Mouse (Mus musculus) mouse embryonic stem cell (cell line): ENCODE measurements at regions not wholly inside any gene's neighbourhood (a gene's known extent, or its start where the extent isn't known, plus 50 kb on each side); places are given as distances from the start of the nearest gene placed in this dataset.

Experiments used
- in situ Hi-C, 2 experiments: fragments of 300-500 bp; cut with MboI; formaldehyde crosslinking; loops; 1 replicate in 1 of 2; 3 replicates in 1 of 2; pipeline ENCODE4 v1.14.3; 2019 to 2020; ENCODE audit warnings: low sequenced_read_pairs in 2 of 2, low pct_unique_long_range_greater_than_20kb in 1 of 2, mixed read lengths in 1 of 2; ENCODE audit not compliant: unreplicated experiment in 1 of 2

DNA sequence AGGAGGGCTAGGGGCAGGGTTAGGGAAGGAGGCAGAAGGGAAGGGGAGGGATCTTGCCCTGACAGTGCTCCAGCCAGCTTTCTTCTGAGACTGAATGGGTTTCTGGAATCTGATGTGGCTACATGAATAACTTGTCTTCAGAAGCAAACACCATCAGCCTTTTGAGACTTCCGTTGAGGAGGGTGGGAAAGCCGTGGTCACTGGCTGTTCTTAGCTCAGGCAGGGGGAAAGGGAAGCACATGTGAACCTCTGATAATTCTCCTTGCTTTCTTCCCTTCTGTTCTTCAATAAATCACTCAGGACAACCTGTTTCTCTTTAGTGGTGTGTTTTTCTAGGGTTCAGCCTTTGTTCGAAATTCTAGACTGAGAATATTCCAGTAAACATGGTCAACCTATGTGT, 148.9 kb downstream of the Bcl11a start:
- in situ Hi-C loops = loop anchor here in 1 of 2 experiments (25.0 kb wide), 1 partner anchor 164 kb away; no protein-coding TSS in a partner anchor

DNA sequence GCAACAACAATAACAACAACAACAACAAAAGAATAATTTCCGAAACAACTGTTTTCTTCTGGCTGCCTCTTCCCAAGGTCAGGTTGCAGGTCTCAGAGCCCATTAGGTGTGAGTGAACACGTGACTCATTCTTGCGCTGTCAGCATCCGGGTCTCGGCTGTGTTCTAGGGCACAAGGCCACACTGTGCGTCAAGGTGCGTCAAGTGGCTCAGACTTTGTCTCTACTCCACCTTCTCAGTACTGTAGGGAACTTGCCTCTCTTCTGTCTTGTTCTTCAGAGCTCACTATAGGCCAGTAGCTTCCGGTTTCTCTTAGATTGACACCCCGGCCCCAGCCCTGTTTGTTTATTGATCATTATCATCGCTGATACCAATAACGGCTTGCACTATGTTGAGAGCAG, 155.5 kb downstream of the Bcl11a start:
- in situ Hi-C loops = loop anchor here in 1 of 2 experiments (25.0 kb wide), 1 partner anchor 171 kb away; no protein-coding TSS in a partner anchor

DNA sequence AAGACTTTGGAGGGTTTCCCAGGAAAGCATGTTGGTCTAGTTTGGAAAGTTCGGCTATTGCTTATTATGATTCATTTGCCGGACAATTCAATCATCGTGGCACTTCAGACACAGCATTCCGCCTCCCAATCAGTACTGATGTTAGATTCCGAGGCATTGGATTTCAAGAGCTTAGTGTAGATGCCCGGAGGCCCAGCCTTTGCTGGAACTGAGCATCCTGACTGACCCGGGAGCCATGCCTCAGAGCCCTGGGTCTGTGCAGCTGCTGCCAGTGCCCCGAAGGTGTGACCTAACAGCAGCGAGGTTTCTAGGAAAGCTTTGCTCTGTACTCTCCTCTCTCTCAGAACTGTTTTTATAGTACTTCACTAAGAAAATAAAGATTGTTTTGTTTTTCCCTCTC, 156.0 kb downstream of the Bcl11a start:
- in situ Hi-C loops = loop anchor here in 1 of 2 experiments (25.0 kb wide), 1 partner anchor 172 kb away; no protein-coding TSS in a partner anchor

DNA sequence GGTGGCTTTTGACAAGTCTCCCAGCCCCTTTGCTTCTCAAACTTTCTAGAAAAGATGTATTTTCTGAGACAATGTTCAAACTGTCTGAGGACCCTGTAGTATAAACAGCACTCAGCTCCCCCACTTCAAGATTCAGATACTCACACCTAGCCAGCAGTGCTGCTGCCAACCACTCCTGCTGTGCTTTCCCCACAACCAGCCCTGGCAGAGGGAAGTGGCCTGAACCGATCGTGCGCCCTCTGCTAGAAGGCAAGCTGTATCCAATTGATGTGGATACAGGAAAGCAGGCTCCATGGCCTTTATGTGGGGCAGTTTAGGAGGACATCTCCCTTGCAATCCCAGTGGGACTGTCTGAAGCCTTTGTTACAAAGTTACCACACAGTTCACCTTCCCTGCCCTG, 156.6 kb downstream of the Bcl11a start:
- in situ Hi-C loops = loop anchor here in 1 of 2 experiments (25.0 kb wide), 1 partner anchor 172 kb away; no protein-coding TSS in a partner anchor

DNA sequence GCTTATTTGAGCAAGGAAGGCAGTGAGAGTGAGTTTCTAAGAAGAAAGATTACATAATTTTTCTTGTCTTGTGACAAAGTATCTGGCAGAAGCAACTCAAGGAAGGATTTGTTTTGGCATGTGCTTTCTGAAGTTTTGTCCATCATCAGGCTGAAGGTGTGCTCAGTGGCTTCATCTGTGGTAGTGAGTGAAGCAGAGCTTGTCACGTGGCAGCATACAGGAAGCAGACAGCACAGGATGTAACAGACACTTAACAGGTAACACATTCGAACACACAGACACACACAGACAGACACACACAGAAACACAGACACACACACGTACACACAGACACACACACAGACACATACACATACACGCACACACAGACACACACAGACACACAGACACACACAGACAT, 157.5 kb downstream of the Bcl11a start:
- in situ Hi-C loops = loop anchor here in 1 of 2 experiments (25.0 kb wide), 1 partner anchor 173 kb away; no protein-coding TSS in a partner anchor

DNA sequence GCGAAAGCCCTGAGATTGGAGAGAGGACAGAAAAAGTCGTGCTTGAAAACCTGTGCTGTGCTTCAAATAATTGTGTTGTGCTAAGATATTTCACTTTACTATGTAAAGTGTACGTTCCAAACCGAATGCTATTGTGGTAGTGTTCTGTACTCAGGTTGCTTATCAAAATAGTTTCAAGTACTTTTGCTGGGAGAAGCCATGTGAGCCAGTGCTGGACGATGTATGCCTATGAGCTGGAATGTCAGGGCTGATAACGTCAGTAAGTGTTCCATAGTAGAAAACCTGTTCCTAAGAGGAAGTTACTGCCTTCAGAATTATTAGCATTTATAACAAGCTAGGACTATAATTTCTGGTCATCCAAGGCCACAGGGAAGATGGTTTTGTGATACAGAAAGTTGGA, 161.8 kb downstream of the Bcl11a start:
- in situ Hi-C loops = loop anchor here in 1 of 2 experiments (25.0 kb wide), 1 partner anchor 177 kb away; no protein-coding TSS in a partner anchor

DNA sequence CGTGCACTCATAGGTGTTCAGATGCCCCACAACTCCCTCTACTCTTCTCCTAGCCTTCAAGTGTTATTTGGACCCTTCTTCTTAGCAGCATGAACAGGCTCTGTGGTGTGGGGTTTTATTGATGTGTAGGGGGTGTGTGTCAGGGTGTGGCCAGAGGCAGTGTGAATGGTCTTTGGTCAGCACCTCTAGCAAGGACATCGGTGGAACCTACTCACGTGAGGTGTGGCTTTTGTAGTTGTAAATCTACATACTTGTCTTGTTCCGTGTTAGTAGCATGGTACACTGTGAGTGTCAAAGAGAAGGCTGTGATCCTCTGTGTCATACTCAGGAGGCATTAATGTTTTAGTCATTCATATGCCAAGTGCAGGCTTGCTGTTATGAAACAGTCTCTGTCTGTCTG, 164.2 kb downstream of the Bcl11a start:
- in situ Hi-C loops = loop anchor here in 1 of 2 experiments (25.0 kb wide), 1 partner anchor 180 kb away; no protein-coding TSS in a partner anchor

DNA sequence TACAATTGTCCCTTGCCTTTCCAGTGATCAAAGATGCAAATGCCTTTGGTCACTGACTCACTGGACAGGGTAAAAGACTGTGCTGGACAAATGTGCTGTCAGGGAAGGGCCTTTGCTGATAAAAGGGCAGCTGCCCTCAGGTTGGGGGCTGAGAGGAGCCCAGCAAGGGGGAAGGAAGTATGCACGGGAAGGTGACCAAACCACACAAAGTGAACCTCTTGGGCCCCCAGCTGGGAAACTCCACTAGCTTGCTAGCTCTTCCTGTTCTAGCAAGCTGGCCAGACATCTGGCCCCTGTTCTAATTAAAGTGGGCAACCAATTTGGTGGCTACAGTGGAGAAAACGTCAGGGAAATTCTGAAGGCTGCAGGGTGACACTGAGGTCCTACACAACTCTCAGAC, 165.0 kb downstream of the Bcl11a start:
- in situ Hi-C loops = loop anchor here in 1 of 2 experiments (25.0 kb wide), 1 partner anchor 181 kb away; no protein-coding TSS in a partner anchor

DNA sequence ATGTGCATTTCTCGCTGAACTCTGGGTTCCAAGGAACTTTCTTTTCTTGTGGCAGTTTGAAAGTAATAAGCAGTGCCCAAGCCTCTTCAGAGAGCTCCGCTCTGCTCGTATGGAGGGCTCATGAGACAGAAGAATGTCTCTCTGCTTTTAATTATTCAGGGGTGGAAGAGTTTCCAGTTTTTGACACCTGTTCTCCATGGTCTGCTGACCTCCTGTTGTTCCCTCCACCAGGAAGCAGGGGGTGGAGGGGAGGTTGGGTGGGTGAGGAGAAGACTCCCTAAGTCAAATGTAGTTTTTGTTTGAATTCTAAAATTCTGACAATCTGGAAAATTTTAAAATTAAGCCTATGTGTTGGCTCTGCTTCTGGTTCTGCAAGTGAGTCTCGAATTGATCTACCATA, 167.5 kb downstream of the Bcl11a start:
- in situ Hi-C loops = loop anchor here in 1 of 2 experiments (25.0 kb wide), 1 partner anchor 183 kb away; no protein-coding TSS in a partner anchor

DNA sequence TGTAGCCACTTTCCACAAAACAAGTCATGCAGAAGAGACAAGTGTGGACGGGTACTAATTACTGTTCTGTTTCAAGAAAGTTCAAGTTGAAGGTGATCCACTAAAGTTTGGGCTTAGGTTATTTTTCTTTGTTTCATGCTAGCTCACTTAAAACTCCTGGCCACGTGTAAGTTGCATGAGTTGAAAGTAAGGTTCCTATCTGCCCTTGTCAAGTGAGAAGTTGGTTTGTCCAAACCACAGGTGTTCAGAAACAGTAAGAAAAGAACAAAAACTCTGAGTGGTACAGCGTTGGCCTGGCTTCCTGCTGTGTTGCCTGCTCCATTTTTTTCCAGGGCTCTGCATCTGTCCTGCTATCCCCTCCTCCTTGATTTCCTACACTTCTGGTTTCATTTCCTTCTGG, 168.5 kb downstream of the Bcl11a start:
- in situ Hi-C loops = loop anchor here in 1 of 2 experiments (25.0 kb wide), 1 partner anchor 184 kb away; no protein-coding TSS in a partner anchor

DNA sequence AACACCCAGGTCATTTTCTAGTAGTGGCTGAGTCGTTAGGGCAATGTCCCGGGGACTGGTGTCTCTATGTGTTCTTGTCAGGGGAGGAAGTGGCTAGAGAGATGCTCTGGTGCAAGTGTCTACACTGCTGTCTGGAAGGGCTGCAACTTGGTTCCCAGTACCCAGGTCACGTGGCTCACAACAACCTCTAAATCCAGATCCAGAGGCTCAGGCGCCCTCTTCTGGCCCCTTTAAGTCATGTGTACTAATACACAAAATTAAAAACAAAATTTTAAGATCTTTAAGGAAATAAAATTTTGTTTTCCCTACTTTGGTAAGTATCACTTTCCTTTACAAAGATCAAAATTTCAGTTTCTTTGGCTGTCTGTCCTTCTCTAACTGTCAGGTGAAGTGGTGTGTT, 169.4 kb downstream of the Bcl11a start:
- in situ Hi-C loops = loop anchor here in 1 of 2 experiments (25.0 kb wide), 1 partner anchor 185 kb away; no protein-coding TSS in a partner anchor

DNA sequence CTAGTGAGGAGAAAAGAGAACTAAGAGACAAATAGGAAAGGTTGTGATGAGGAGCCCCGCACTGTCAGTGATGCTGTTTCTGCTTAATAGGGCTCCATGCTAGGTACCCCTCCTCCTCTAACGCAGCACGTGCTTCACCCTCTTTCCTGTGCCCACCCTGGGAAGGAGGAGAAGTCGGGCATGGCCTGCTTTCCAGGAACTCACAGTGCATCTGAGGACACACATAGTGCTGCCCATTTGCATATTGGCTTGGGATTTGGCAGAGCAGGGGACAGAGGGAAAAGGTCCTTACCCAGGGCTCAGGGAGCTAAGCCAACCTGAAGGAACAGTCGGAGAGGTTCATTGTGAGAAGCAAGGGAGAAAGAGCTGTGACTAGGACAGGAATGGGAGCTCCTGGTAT, 173.7 kb downstream of the Bcl11a start:
- in situ Hi-C loops = no loop called here

DNA sequence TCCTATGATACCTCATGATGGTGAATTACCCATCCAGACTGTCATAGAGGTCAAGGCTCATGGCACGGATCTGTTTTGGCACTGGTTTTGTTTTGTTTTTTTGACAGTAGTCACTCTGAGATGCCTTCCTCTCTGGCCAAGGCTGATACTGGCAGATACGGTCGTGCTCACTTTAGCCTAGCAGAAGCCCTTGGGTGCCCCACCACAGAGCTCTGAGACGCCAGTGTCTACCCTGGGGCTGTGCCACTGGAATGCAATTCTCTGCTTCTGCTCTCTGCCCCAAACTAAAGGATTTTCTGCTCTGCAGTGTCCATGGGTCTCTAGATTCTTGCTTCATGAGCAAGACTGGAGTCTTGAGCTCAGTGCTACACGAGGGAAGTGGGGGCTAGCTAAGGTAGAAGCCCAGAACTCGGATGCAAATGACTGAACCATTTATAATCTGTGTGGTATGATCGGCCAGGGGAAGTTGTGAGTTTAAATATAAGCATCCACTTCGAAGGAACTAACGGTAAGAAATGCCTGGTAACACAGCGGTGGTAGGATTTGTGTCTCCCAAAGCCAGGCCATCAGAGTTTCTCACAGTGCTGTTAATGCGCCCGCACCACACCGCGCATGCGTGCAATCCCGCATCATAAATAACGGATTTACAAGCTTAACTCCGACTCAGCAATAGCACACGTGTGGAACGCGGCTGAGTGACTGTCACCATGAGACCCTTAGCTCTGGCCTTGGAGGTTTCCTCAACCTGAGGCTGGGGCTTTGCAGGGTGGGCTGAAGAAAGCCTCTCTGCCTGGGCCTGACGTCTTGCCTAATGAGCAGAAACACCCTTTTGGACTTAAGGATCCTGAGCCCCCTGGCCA, 177.6 kb downstream of the Bcl11a start:
- in situ Hi-C loops = no loop called here

DNA sequence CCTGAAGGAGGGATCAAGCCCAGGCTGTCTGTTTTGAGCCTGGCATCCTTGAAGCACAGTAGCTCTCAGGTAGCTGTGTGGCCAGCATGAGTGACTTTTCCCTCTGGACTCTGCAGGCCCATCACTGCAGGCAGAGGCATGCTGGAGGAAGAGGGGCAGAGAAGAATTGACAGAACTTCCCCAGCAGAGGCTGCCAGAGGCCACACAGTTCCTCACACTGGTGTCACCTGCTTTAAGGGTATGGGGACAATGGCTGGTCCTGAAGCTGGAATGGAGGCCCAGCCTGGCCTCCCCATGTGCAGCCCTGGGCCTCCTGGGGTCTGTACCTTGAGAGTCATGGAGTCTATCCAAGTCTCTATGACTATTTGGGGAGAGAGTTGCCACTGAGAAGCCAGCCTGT, 179.9 kb downstream of the Bcl11a start:
- in situ Hi-C loops = no loop called here

DNA sequence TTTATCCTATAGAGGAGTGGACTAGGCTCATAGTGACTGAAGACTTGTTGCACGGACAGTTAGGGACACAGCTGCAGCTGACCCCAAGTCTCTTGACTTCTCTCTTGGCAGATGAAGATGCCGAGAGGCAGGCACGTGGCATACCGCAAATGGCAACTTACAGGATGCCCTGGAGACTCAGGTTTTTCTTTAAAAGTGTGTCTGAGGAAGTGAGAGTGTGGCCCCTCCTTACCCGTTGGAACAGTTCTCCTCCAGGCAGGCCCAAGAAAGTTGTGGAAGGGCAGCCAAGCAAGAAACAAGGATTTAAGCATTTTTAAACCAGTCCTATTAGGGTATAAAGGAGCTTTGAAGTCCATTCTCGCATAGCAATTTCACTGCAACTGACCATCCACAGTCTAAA, 180.5 kb downstream of the Bcl11a start:
- in situ Hi-C loops = no loop called here

DNA sequence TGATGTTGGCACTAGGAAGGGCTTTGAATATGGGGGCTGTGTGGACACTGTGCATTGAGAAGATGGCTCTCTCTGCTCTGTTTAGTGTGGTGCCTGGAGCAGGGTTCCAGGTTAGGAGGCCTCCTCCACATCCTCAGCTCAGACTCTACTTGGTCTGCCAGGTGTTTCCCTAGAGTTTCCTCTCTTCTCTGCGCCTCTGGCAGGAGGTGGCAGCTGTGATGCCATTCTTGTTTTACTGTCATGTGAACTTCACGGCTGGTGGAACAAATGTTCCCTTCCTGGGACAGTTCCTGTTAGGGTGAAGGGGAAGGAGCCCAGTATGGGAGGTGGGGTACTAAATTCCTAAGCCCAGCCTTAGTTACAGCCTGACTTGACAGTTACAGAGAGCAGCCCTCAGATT, 181.8 kb downstream of the Bcl11a start:
- in situ Hi-C loops = no loop called here

DNA sequence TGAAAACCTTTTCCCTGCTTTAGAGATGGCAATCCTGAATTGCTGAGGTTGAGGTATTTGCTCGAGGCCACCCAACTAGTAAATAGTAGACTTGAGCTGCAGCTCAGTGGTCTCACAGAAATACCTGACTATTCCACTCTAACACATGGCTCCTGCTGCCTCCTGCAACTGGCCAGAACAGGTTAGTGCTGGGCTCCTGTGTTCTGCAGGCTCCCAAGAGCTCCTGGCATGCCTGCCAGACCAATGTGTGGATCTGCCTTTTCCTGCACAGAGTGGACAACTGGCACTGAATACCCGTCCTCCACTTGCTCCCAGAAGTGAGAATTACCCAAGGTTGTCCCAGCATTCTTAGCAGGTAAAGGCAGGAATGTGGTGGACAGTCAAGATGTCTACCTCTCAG, 191.2 kb downstream of the Bcl11a start:
- in situ Hi-C loops = no loop called here

DNA sequence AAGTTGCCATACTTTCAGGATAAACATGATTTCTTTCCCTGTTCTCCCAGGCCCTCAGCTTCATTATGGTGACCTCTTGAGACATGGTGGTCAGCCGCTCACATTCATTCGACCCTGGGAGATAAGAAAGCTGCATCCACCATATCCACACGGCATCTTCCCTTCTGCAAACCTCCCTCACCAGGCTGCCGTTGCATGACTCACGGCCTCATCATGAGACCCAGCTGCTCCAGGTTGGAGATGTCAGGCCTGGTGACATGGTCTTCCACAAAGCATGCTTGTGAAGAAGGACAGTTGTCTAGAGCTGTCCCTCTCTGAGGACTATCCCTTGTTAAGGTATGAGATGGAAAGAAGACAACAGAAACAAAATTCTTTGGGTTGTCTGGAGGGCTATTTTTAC, 203.8 kb downstream of the Bcl11a start:
- in situ Hi-C loops = no loop called here

DNA sequence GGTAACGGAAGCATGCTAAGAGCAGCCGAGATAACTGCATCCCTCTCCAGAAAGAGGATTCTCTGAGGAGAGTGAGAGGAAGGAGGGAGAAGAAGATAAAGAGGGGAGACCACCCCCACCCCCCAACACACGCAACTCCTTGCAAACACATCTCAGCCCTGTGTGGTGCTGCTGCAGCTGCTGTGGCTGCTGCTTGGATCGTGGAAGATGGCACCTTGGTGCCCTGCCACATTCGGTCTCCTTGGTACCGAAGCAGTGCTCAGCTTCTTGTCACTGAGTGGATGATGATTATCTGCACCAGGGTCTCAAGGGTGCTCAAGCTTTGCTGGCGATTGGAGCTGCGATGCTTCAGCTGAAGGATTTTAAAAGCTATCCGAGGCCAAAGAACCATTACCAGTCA, 204.7 kb downstream of the Bcl11a start:
- in situ Hi-C loops = no loop called here
